Mouse (Mus musculus): ENCODE results near the gene Mapk14. TPM values are rescaled to one million over a fixed set of nuclear protein-coding genes. Genes with fewer than 3 reads are reported as not detected.

Gene Mapk14
- polyA plus RNA-seq, 1 experiment from 2014 or later, result 62.6 TPM

GRCm38 (mm10) chr17:28737973-28738372, 46.8 kb downstream of the Mapk14 start:
- 85% methylated on average over 4 of the region's 4 CpGs for whole genome bisulfite sequencing
- Histone ChIP-seq H3K27me3 (replicated peaks; ENCODE audit: control insufficient read depth, insufficient read depth, low read length) (no peaks in the 10 kb centered on the region), H3K4me1 (replicated peaks; ENCODE audit: control insufficient read depth, insufficient read depth, low read length) (no peaks in the 10 kb centered on the region), H3K36me3 (ENCODE audit: control insufficient read depth, insufficient read depth, low read length) (peaks cover 77% of the 10 kb centered on the region), H3K9me3 (ENCODE audit: control insufficient read depth, low read length) (no peaks in the 10 kb centered on the region), H3K9ac (ENCODE audit: low read length) (no peak overlapping the region), H3K4me2 (ENCODE audit: low read length) (no peak overlapping the region), H3K4me3 (ENCODE audit: low read depth, low read length) (no peak overlapping the region), H3K27ac (ENCODE audit: low read depth) (no peak overlapping the region)
- no peak for DNase-seq (ENCODE audit: low spot score)
- no peak for ATAC-seq (replicated peaks; ENCODE audit: low FRiP score, low TSS enrichment, low read depth)

- WGBS, result 92% methylated on average over 6 of the region's 6 CpGs
- ATAC-seq (replicated peaks; ENCODE audit: low FRiP score, low TSS enrichment, low read depth), result no peak
- no peaks in the 10 kb centered on the region for H3K9me3 ChIP-seq (ENCODE audit: control insufficient read depth, low read length)
- H3K27me3 ChIP-seq (replicated peaks; ENCODE audit: control insufficient read depth, insufficient read depth, low read length), result no peaks in the 10 kb centered on the region
- no peak overlapping the region for H3K4me2 ChIP-seq (ENCODE audit: low read length)
- H3K27ac ChIP-seq (ENCODE audit: low read depth), result no peak overlapping the region
- no peak for DNase-seq (ENCODE audit: low spot score)
- H3K4me3 ChIP-seq (ENCODE audit: low read depth, low read length), result no peak overlapping the region
- H3K9ac ChIP-seq (ENCODE audit: low read length), result no peak overlapping the region
- no peaks in the 10 kb centered on the region for H3K4me1 ChIP-seq (replicated peaks; ENCODE audit: control insufficient read depth, insufficient read depth, low read length)
- H3K36me3 ChIP-seq (ENCODE audit: control insufficient read depth, insufficient read depth, low read length), result peaks cover 83% of the 10 kb centered on the region
Measured at GRCm38 (mm10) chr17:28739244-28739643, 48.1 kb downstream of the Mapk14 start.

GRCm38 (mm10) chr17:28743145-28743866, 52.2 kb downstream of the Mapk14 start:
- H3K9ac ChIP-seq (ENCODE audit: low read length), result no peak overlapping the region
- 93% methylated on average over 11 of the region's 11 CpGs for WGBS
- H3K36me3 ChIP-seq (ENCODE audit: control insufficient read depth, insufficient read depth, low read length), result peaks cover 95% of the 10 kb centered on the region
- no peaks in the 10 kb centered on the region for H3K9me3 ChIP-seq (ENCODE audit: control insufficient read depth, low read length)
- H3K27ac ChIP-seq (ENCODE audit: low read depth), result no peak overlapping the region
- ATAC-seq (replicated peaks; ENCODE audit: low FRiP score, low TSS enrichment, low read depth) (no peak), DNase-seq (ENCODE audit: low spot score) (no peak)
- no peak overlapping the region for H3K4me3 ChIP-seq (ENCODE audit: low read depth, low read length)
- no peak overlapping the region for H3K4me2 ChIP-seq (ENCODE audit: low read length)
- H3K4me1 ChIP-seq (replicated peaks; ENCODE audit: control insufficient read depth, insufficient read depth, low read length), result no peaks in the 10 kb centered on the region
- H3K27me3 ChIP-seq (replicated peaks; ENCODE audit: control insufficient read depth, insufficient read depth, low read length), result no peaks in the 10 kb centered on the region

GRCm38 (mm10) chr17:28743916-28744315, 52.8 kb downstream of the Mapk14 start:
- H3K27ac ChIP-seq (ENCODE audit: low read depth), result no peak overlapping the region
- ATAC-seq (replicated peaks; ENCODE audit: low FRiP score, low TSS enrichment, low read depth), result no peak
- H3K27me3 ChIP-seq (replicated peaks; ENCODE audit: control insufficient read depth, insufficient read depth, low read length), result no peaks in the 10 kb centered on the region
- peaks cover 94% of the 10 kb centered on the region for H3K36me3 ChIP-seq (ENCODE audit: control insufficient read depth, insufficient read depth, low read length)
- 94% methylated on average over 9 of the region's 9 CpGs for WGBS
- H3K4me2 ChIP-seq (ENCODE audit: low read length), result no peak overlapping the region
- no peaks in the 10 kb centered on the region for H3K9me3 ChIP-seq (ENCODE audit: control insufficient read depth, low read length)
- H3K4me3 ChIP-seq (ENCODE audit: low read depth, low read length), result no peak overlapping the region
- no peak overlapping the region for H3K9ac ChIP-seq (ENCODE audit: low read length)
- no peak for DNase-seq (ENCODE audit: low spot score)
- H3K4me1 ChIP-seq (replicated peaks; ENCODE audit: control insufficient read depth, insufficient read depth, low read length), result no peaks in the 10 kb centered on the region

GRCm38 (mm10) chr17:28745773-28746172, 54.6 kb downstream of the Mapk14 start:
- WGBS, result 65% methylated on average over 6 of the region's 6 CpGs

GRCm38 (mm10) chr17:28748001-28748400, 56.9 kb downstream of the Mapk14 start:
- WGBS, result 93% methylated on average over 4 of the region's 4 CpGs
- peaks cover 58% of the 10 kb centered on the region for H3K36me3 ChIP-seq (ENCODE audit: control insufficient read depth, insufficient read depth, low read length)
- no peak for ATAC-seq (replicated peaks; ENCODE audit: low FRiP score, low TSS enrichment, low read depth)
- H3K9me3 ChIP-seq (ENCODE audit: control insufficient read depth, low read length), result no peaks in the 10 kb centered on the region
- no peaks in the 10 kb centered on the region for H3K27me3 ChIP-seq (replicated peaks; ENCODE audit: control insufficient read depth, insufficient read depth, low read length)
- H3K4me1 ChIP-seq (replicated peaks; ENCODE audit: control insufficient read depth, insufficient read depth, low read length), result no peaks in the 10 kb centered on the region
- no peak overlapping the region for H3K27ac ChIP-seq (ENCODE audit: low read depth)
- DNase-seq (ENCODE audit: low spot score), result no peak
- no peak overlapping the region for H3K9ac ChIP-seq (ENCODE audit: low read length)
- no peak overlapping the region for H3K4me3 ChIP-seq (ENCODE audit: low read depth, low read length)
- no peak overlapping the region for H3K4me2 ChIP-seq (ENCODE audit: low read length)

More at GRCm38 (mm10) chr17:28745773-28746172, 54.6 kb downstream of the Mapk14 start:
- ATAC-seq (replicated peaks; ENCODE audit: low FRiP score, low TSS enrichment, low read depth) (0 out of 2 replicates have a peak, but pooled peaks have one; percentile 12), DNase-seq (ENCODE audit: low spot score) (no peak)
- no peaks in the 10 kb centered on the region for H3K9me3 ChIP-seq (ENCODE audit: control insufficient read depth, low read length)
- H3K27ac ChIP-seq (ENCODE audit: low read depth), result no peak overlapping the region
- H3K36me3 ChIP-seq (ENCODE audit: control insufficient read depth, insufficient read depth, low read length), result peaks cover 78% of the 10 kb centered on the region
- no peaks in the 10 kb centered on the region for H3K4me1 ChIP-seq (replicated peaks; ENCODE audit: control insufficient read depth, insufficient read depth, low read length)
- H3K9ac ChIP-seq (ENCODE audit: low read length), result no peak overlapping the region
- H3K4me2 ChIP-seq (ENCODE audit: low read length), result no peak overlapping the region
- H3K27me3 ChIP-seq (replicated peaks; ENCODE audit: control insufficient read depth, insufficient read depth, low read length), result no peaks in the 10 kb centered on the region
- H3K4me3 ChIP-seq (ENCODE audit: low read depth, low read length), result no peak overlapping the region

- Histone ChIP-seq H3K4me3 (ENCODE audit: low read depth, low read length) (no peak overlapping the region), H3K27me3 (replicated peaks; ENCODE audit: control insufficient read depth, insufficient read depth, low read length) (no peaks in the 10 kb centered on the region), H3K36me3 (ENCODE audit: control insufficient read depth, insufficient read depth, low read length) (peaks cover 32% of the 10 kb centered on the region), H3K9ac (ENCODE audit: low read length) (no peak overlapping the region), H3K4me2 (ENCODE audit: low read length) (no peak overlapping the region), H3K4me1 (replicated peaks; ENCODE audit: control insufficient read depth, insufficient read depth, low read length) (no peaks in the 10 kb centered on the region), H3K27ac (ENCODE audit: low read depth) (no peak overlapping the region), H3K9me3 (ENCODE audit: control insufficient read depth, low read length) (no peaks in the 10 kb centered on the region)
- no peak for DNase-seq (ENCODE audit: low spot score)
- no peak for ATAC-seq (replicated peaks; ENCODE audit: low FRiP score, low TSS enrichment, low read depth)
- WGBS, result 83% methylated on average over 6 of the region's 6 CpGs
Measured at GRCm38 (mm10) chr17:28750580-28750979, 59.5 kb downstream of the Mapk14 start.

GRCm38 (mm10) chr17:28756447-28756846, 65.3 kb downstream of the Mapk14 start:
- Histone ChIP-seq H3K9ac (ENCODE audit: low read length) (no peak overlapping the region), H3K36me3 (ENCODE audit: control insufficient read depth, insufficient read depth, low read length) (no peaks in the 10 kb centered on the region), H3K4me3 (ENCODE audit: low read depth, low read length) (no peak overlapping the region), H3K9me3 (ENCODE audit: control insufficient read depth, low read length) (no peaks in the 10 kb centered on the region), H3K27me3 (replicated peaks; ENCODE audit: control insufficient read depth, insufficient read depth, low read length) (no peaks in the 10 kb centered on the region), H3K27ac (ENCODE audit: low read depth) (no peak overlapping the region), H3K4me1 (replicated peaks; ENCODE audit: control insufficient read depth, insufficient read depth, low read length) (no peaks in the 10 kb centered on the region), H3K4me2 (ENCODE audit: low read length) (no peak overlapping the region)
- no peak for ATAC-seq (replicated peaks; ENCODE audit: low FRiP score, low TSS enrichment, low read depth)
- WGBS, result 65% methylated on average over 5 of the region's 5 CpGs
- DNase-seq (ENCODE audit: low spot score), result no peak

GRCm38 (mm10) chr17:28757470-28757869, 66.3 kb downstream of the Mapk14 start:
- no peak for DNase-seq (ENCODE audit: low spot score)
- Histone ChIP-seq H3K4me1 (replicated peaks; ENCODE audit: control insufficient read depth, insufficient read depth, low read length) (no peaks in the 10 kb centered on the region), H3K9ac (ENCODE audit: low read length) (no peak overlapping the region), H3K4me2 (ENCODE audit: low read length) (no peak overlapping the region), H3K36me3 (ENCODE audit: control insufficient read depth, insufficient read depth, low read length) (no peaks in the 10 kb centered on the region), H3K27ac (ENCODE audit: low read depth) (no peak overlapping the region), H3K4me3 (ENCODE audit: low read depth, low read length) (no peak overlapping the region), H3K9me3 (ENCODE audit: control insufficient read depth, low read length) (no peaks in the 10 kb centered on the region), H3K27me3 (replicated peaks; ENCODE audit: control insufficient read depth, insufficient read depth, low read length) (no peaks in the 10 kb centered on the region)
- ATAC-seq (replicated peaks; ENCODE audit: low FRiP score, low TSS enrichment, low read depth), result no peak
- WGBS, result 74% methylated on average over 2 of the region's 2 CpGs
